In the genomic region with DNA sequence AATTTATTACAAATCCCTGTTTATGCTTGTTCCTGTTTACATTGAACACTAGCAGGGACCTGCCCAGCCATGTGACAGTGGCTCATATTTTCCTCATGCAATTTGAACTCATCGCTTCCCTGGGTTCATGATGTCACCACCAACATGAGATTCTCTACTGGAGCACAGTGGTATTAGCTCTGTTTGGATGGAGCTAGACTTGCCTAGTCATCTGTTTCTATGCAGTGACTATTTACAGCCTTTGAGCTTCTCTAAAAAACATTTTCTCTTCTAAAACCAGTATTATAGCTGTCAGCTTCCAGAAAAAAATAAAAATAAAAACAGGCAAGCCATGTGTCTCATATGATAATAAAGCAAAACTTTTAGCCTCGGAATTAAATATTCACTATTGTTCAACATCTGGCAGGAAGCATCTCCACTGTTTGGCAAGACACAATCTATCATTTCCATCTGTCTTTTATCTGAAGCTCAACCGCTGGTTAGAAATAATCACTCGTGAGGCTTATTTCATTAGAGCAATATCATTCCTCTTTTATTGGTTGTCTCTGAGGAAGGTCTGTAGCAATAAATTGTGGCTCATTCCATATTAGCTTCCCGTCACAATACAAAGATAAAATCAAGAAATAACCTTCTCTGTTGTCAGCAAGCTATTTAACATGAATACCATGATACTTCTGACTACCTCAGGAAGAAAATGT, we compare ENCODE assay signal across 15 mouse cellular contexts.
"Had no signal": no experiment of that assay in that cellular context is flagged by ENCODE, and none has a peak within 500 bp of the region (broad histone marks: within the 10 kb centered on the region; RNA-seq: fewer than 3 reads in every experiment).

No protein-coding gene starts in this region.

- H3K9me3 ChIP-seq: hindbrain, embryonic 15.5 days; limb, embryonic 15.5 days; liver, embryonic 13.5 days; lung, embryonic 15.5 days; midbrain, embryonic 10.5 days had no signal

- H3K4me1 ChIP-seq: hindbrain, embryonic 15.5 days; limb, embryonic 15.5 days; liver, embryonic 13.5 days; lung, embryonic 15.5 days; midbrain, embryonic 10.5 days had no signal

- H3K9ac ChIP-seq: hindbrain, embryonic 15.5 days; limb, embryonic 15.5 days; liver, embryonic 13.5 days; liver, postnatal 0 days; lung, embryonic 15.5 days had no signal

- DNase-seq: kidney, adult 2 months; kidney, postnatal 36 days; left cerebral cortex, postnatal 4 days; liver, embryonic 13.5 days; liver, postnatal 0 days; lung, postnatal 14 days; midbrain, embryonic 14.5 days; right cerebral cortex, postnatal 14 days; thymus, postnatal 4 days had no signal

- H3K27ac ChIP-seq: hindbrain, embryonic 15.5 days; limb, embryonic 15.5 days; liver, embryonic 13.5 days; lung, embryonic 15.5 days; macrophage; midbrain, embryonic 10.5 days had no signal

- ATAC-seq: intestine, embryonic 16.5 days; liver, postnatal 0 days had no signal

- H3K4me2 ChIP-seq: hindbrain, embryonic 15.5 days; limb, embryonic 15.5 days; liver, embryonic 13.5 days; lung, embryonic 15.5 days had no signal

- H3K4me3 ChIP-seq: hindbrain, embryonic 15.5 days; limb, embryonic 15.5 days; liver, embryonic 13.5 days; lung, embryonic 15.5 days; midbrain, embryonic 10.5 days had no signal

- H3K36me3 ChIP-seq: hindbrain, embryonic 15.5 days; limb, embryonic 15.5 days; liver, embryonic 13.5 days; lung, embryonic 15.5 days; midbrain, embryonic 10.5 days had no signal

- H3K27me3 ChIP-seq: hindbrain, embryonic 15.5 days; limb, embryonic 15.5 days; liver, embryonic 13.5 days; lung, embryonic 15.5 days had no signal
